Mouse (Mus musculus): ENCODE data around the gene Pqlc2. TPM values are rescaled to one million over a fixed set of nuclear protein-coding genes. Genes with fewer than 3 reads are reported as not detected.

Gene Pqlc2
- polyA plus RNA-seq, 1 experiment from 2014 or later: 13.9 TPM

DNA sequence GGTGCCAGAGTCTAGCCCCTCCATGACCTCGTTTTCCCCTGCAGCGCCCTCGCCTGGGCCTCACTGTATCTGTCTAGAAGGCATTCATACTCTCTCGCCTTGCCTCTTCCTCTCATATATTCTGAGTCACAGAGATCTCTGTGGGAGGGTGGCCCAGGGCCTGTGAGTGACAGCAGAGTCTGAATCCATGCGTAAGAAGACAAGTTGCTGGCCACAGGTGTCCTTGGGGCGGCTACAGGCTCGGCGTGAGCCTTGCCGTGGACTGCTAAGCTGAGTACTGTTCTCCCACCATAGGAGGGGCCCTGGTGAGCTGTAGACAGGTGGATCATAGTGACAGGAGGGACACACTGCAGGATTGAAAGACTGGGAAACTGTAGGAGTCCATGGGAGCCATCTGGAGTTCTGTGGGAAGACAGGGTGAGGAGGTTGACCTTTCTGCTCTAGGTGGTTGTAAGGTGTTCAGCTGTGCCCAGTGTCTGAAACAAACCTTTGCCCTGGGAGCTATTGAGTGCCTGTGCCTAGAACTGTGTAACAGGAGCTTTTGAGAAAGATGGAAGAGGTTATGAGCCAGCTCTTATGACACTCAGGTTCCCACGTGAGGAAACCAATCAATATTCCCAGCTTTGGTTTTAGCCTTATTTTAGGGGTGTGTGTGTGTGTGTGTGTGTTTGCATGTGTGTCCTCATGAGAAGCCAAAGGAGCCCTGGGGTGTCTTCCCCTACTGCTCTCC lies 37.4 kb downstream of the Pqlc2 start:
- Histone ChIP-seq H3K4me3 (no peak overlapping the region), H3K27ac (no peak overlapping the region), H3K27me3 (ENCODE audit: insufficient read depth, poor library complexity, severe bottlenecking) (no peaks in the 10 kb centered on the region), H3K9me3 (no peaks in the 10 kb centered on the region), H3K4me1 (peaks cover 30% of the 10 kb centered on the region; the same call in 1 of the 2 replicates), H3K36me3 (peaks cover 65% of the 10 kb centered on the region)
- 91% methylated on average over 10 of the region's 10 CpGs for WGBS
- DNase-seq (ENCODE audit: low spot score): no peak

DNA sequence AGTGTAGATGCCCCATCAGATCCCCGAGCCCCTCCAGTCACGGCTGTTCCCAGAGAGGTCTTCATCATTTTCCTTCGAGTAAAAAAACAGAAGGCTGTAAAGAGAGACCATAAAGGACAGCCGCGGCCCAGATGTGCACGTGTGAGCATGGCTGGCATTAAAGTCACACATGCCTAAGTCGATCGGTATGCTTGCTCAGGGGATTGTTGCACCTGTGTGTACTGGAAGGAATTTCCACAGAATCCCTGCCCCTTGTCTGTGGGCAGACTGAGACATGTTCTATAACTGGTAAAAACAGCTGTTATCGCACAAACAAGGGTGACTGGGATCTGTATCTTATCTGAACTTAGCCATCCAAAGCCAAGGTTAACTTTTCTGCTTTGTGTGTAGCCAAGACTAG lies 38.9 kb downstream of the Pqlc2 start:
- Histone ChIP-seq H3K36me3 (peaks cover 61% of the 10 kb centered on the region), H3K4me1 (peaks cover 27% of the 10 kb centered on the region), H3K4me3 (no peak overlapping the region), H3K9me3 (no peaks in the 10 kb centered on the region), H3K27me3 (ENCODE audit: insufficient read depth, poor library complexity, severe bottlenecking) (no peaks in the 10 kb centered on the region), H3K27ac (no peak overlapping the region)
- 90% methylated on average over 9 of the region's 9 CpGs for WGBS
- DNase-seq (ENCODE audit: low spot score): no peak

- H3K27me3 ChIP-seq (ENCODE audit: insufficient read depth, poor library complexity, severe bottlenecking): no peaks in the 10 kb centered on the region
- no peak overlapping the region for H3K4me3 ChIP-seq
- no peaks in the 10 kb centered on the region for H3K9me3 ChIP-seq
- H3K27ac ChIP-seq: no peak overlapping the region
- WGBS: 90% methylated on average over 3 of the region's 3 CpGs
- no peak for DNase-seq (ENCODE audit: low spot score)
- H3K36me3 ChIP-seq: peaks cover 71% of the 10 kb centered on the region
- peaks cover 35% of the 10 kb centered on the region for H3K4me1 ChIP-seq
Observed at GRCm38 (mm10) chr4:139270168-139270567, 40.3 kb downstream of the Pqlc2 start.

DNA sequence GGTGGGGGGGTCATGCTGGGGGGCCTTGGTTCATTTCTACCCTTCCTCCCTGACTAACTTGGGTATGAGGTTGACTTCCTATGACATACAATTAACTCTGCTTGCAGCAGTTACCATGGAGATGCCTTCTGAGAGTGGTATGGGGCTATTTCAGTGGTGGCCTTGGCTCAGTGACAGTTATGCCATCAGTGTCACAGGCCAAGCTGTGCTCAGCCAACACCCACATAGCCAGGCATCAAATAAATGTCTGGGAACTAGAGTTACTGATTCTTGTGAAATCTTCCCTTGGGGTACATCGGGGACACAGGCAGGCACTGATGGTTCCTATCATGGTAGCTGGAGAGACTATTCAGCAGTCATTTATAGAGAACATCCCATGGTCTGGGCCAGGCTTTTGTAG lies 42.3 kb downstream of the Pqlc2 start:
- no peaks in the 10 kb centered on the region for H3K27me3 ChIP-seq (ENCODE audit: insufficient read depth, poor library complexity, severe bottlenecking)
- H3K27ac ChIP-seq: no peak overlapping the region
- peaks cover 72% of the 10 kb centered on the region for H3K36me3 ChIP-seq
- DNase-seq (ENCODE audit: low spot score): no peak
- H3K4me1 ChIP-seq: peaks cover 35% of the 10 kb centered on the region
- WGBS: 88% methylated on average over 1 of the region's 1 CpGs
- no peak overlapping the region for H3K4me3 ChIP-seq
- H3K9me3 ChIP-seq: no peaks in the 10 kb centered on the region

- DNase-seq (ENCODE audit: low spot score): no peak
- Histone ChIP-seq H3K27ac (0 out of 2 replicates have a peak overlapping the region, but pooled peaks have one; percentile 19), H3K27me3 (ENCODE audit: insufficient read depth, poor library complexity, severe bottlenecking) (no peaks in the 10 kb centered on the region), H3K4me1 (peaks cover 31% of the 10 kb centered on the region), H3K4me3 (no peak overlapping the region), H3K9me3 (no peaks in the 10 kb centered on the region), H3K36me3 (peaks cover 72% of the 10 kb centered on the region)
- 75% methylated on average over 3 of the region's 3 CpGs for WGBS
Observed at GRCm38 (mm10) chr4:139267335-139267734, 43.2 kb downstream of the Pqlc2 start.

DNA sequence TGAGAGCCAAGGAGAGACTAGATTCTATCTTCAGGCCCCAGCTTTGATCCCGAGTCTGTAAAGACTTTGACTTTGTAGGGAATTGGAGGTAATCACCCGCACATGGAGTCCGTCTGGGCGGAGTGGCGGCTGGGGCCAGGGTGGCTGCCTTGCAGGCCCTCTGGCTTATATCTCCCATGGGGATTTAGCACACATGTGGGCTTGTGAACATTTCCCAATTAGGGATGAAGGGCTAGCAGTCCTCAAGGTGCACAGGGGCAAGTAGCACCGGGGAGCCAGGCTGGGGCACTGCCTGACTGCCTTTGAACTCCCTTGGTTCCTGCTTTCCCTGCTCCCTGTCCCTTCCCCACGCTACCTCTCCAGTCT lies 44.0 kb downstream of the Pqlc2 start:
- WGBS: 81% methylated on average over 7 of the region's 7 CpGs
- H3K36me3 ChIP-seq: peaks cover 74% of the 10 kb centered on the region
- no peaks in the 10 kb centered on the region for H3K9me3 ChIP-seq
- no peak for DNase-seq (ENCODE audit: low spot score)
- H3K27ac ChIP-seq: no peak overlapping the region
- peaks cover 25% of the 10 kb centered on the region for H3K4me1 ChIP-seq
- H3K4me3 ChIP-seq: no peak overlapping the region
- H3K27me3 ChIP-seq (ENCODE audit: insufficient read depth, poor library complexity, severe bottlenecking): no peaks in the 10 kb centered on the region

DNA sequence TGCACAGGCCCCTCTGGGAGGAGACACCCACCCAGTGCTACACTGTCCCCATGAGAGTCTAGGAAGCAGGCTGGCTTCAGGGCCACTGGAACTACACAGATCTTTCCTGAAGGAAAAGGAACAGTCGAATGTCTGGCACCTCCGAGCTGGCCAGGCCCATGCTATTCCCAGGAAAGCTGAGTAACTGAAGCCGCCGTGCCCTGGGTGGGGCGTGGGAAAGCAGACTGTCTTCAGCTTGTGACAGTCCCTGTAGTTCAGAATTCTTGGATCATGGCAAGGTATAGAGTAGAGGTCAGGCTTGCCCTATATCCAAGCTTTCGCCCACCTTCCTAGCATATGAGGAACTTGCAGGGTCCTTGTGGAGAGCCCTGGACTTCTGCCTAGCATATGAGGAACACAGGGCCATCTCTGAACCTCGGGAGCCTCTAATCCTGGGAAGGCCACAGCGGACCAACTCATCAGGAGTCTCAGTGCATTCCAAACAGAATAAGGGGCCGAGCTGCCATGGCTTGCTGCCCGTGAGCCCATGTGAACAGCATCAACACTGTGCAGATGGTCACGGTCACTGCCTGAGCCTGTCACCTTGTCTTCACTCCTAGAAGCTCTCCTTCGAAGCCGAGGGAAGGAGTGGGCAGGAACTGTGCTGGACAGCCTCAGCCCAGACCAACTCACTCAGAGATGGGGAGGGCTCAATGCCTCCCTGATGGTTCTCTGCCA lies 44.6 kb downstream of the Pqlc2 start:
- Histone ChIP-seq H3K4me1 (peaks cover 25% of the 10 kb centered on the region), H3K4me3 (no peak overlapping the region), H3K9me3 (no peaks in the 10 kb centered on the region), H3K27me3 (ENCODE audit: insufficient read depth, poor library complexity, severe bottlenecking) (no peaks in the 10 kb centered on the region), H3K27ac (peak overlapping the region; percentile 31; the same call in 1 of the 2 replicates), H3K36me3 (peaks cover 80% of the 10 kb centered on the region)
- no peak for DNase-seq (ENCODE audit: low spot score)
- WGBS: 89% methylated on average over 13 of the region's 13 CpGs

- WGBS: 93% methylated on average over 6 of the region's 6 CpGs
- peaks cover 26% of the 10 kb centered on the region for H3K4me1 ChIP-seq
Observed at GRCm38 (mm10) chr4:139262981-139263380, 47.5 kb downstream of the Pqlc2 start.

DNA sequence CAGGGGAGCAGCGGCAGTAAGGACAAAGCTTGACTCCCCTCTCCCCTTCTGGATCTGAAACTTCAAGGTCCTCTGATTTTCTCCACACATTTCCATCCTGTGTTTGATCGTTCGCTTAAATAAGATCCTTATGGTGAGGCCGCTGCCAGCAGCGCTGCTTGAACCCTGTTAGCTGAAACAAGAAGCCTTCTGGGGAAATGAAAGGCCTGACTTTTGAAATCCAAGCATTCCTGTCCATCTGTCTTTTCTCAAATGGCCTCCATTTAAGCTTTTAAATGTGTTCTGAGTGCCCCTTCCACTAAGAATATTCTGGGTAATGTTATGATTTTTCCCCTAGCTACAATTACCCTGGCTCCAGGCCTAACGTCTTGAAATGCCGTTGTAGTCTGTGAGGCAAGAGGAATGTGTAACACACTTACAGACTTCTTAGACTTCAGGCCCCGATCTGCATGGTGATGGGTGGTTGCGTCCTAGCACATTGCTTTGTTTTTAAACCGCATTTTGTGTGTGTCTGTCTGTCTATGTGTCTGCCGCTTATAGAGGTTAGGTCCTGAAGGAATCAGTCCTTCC lies 51.1 kb downstream of the Pqlc2 start:
- 87% methylated on average over 11 of the region's 11 CpGs for WGBS
- no peak for DNase-seq (ENCODE audit: low spot score)
- Histone ChIP-seq H3K36me3 (peaks cover 84% of the 10 kb centered on the region), H3K27ac (no peak overlapping the region), H3K4me1 (0 out of 2 replicates have a peak, but pooled peaks cover 5% of the 10 kb centered on the region), H3K4me3 (no peak overlapping the region), H3K27me3 (ENCODE audit: insufficient read depth, poor library complexity, severe bottlenecking) (no peaks in the 10 kb centered on the region), H3K9me3 (no peaks in the 10 kb centered on the region)

More at GRCm38 (mm10) chr4:139262981-139263380, 47.5 kb downstream of the Pqlc2 start:
- H3K36me3 ChIP-seq: peaks cover 90% of the 10 kb centered on the region
- no peak overlapping the region for H3K27ac ChIP-seq
- no peaks in the 10 kb centered on the region for H3K9me3 ChIP-seq
- no peaks in the 10 kb centered on the region for H3K27me3 ChIP-seq (ENCODE audit: insufficient read depth, poor library complexity, severe bottlenecking)
- no peak overlapping the region for H3K4me3 ChIP-seq
- DNase-seq (ENCODE audit: low spot score): no peak

- Histone ChIP-seq H3K27me3 (ENCODE audit: insufficient read depth, poor library complexity, severe bottlenecking) (no peaks in the 10 kb centered on the region), H3K4me1 (0 out of 2 replicates have a peak, but pooled peaks cover 5% of the 10 kb centered on the region), H3K36me3 (peaks cover 78% of the 10 kb centered on the region), H3K9me3 (no peaks in the 10 kb centered on the region), H3K27ac (no peak overlapping the region), H3K4me3 (no peak overlapping the region)
- DNase-seq (ENCODE audit: low spot score): no peak
- WGBS: 87% methylated on average over 6 of the region's 6 CpGs
Observed at GRCm38 (mm10) chr4:139258621-139259301, 51.7 kb downstream of the Pqlc2 start.

DNA sequence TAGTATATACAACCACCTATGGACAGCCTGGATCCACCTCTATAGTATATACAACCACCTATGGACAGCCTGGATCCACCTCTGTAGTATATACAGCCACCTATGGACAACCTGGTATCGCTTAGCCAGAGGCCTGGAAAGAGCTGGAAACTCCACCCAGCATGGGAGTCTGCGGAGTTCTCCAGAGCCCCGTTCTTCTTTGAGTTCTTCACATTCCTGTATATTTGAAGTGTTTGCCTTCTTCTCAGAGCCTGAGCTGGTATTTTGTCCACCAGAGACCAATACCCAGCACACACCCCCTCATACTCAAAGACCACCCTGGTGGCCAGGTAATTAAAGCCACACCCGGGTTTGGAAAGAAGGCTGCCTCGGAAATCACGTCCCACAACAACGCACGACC lies 53.8 kb downstream of the Pqlc2 start:
- peaks cover 10% of the 10 kb centered on the region for H3K4me1 ChIP-seq
- no peak for DNase-seq (ENCODE audit: low spot score)
- peaks cover 57% of the 10 kb centered on the region for H3K36me3 ChIP-seq

DNA sequence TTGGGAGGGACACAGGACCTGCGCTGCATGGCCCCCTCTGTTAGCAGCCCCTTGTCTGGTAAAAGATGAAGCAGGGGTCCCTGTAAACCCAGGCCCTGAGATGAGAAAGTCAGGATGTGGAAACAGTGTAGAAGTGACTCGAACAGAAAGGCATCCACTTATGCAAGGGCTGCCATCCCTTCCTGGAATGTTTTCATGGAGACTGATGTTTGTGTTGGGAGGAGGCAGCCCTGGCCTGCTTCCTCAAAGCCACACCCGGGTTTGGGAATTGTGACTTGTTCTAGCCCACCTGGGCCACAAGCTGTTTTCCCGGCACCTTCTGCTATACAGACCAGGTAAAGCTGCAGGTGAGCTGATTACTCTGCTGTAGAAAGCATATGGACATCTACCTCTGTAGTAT lies 54.4 kb downstream of the Pqlc2 start:
- no peak overlapping the region for H3K4me3 ChIP-seq
- no peaks in the 10 kb centered on the region for H3K9me3 ChIP-seq
- H3K27me3 ChIP-seq (ENCODE audit: insufficient read depth, poor library complexity, severe bottlenecking): no peaks in the 10 kb centered on the region
- 77% methylated on average over 4 of the region's 4 CpGs for WGBS
- no peak overlapping the region for H3K27ac ChIP-seq
- no peak for DNase-seq (ENCODE audit: low spot score)
- H3K4me1 ChIP-seq: peaks cover 15% of the 10 kb centered on the region
- peaks cover 52% of the 10 kb centered on the region for H3K36me3 ChIP-seq

More for the DNA sequence above, 53.8 kb downstream of the Pqlc2 start:
- 84% methylated on average over 8 of the region's 8 CpGs for WGBS
- Histone ChIP-seq H3K27me3 (ENCODE audit: insufficient read depth, poor library complexity, severe bottlenecking) (no peaks in the 10 kb centered on the region), H3K4me3 (no peak overlapping the region), H3K9me3 (no peaks in the 10 kb centered on the region), H3K27ac (no peak overlapping the region)

DNA sequence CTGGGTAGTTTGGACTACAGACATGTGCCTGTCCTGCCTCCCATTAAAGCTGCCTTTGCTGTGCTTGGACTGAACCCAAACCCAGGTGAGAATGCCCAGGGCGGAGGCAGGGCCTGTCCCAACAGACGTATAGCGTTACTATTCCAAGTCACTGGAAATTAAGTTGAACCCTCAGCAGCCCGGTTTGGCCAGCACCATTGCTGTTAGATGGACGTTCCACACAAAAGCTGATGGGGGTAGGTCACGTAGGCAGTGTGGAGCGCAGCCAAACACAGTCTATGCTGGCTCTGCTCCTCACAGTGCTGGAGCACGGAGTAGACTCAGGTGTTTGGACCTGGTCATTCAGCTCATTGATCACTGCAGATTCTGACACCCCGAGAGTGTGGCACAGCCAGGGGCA lies 57.3 kb downstream of the Pqlc2 start:
- Histone ChIP-seq H3K36me3 (peaks cover 29% of the 10 kb centered on the region), H3K9me3 (no peaks in the 10 kb centered on the region), H3K27ac (no peak overlapping the region), H3K4me3 (no peak overlapping the region), H3K4me1 (peaks cover 39% of the 10 kb centered on the region), H3K27me3 (ENCODE audit: insufficient read depth, poor library complexity, severe bottlenecking) (no peaks in the 10 kb centered on the region)
- WGBS: 91% methylated on average over 9 of the region's 9 CpGs
- no peak for DNase-seq (ENCODE audit: low spot score)

Measured in heart, embryonic 10.5 days (tissue).